Mouse (Mus musculus): ENCODE data around the gene Vtn. TPM values are rescaled to one million over a fixed set of nuclear protein-coding genes. Genes with fewer than 3 reads are reported as not detected.
"Not testable (repeated sequence)": the region's sequence is repeated elsewhere in the genome, so short reads cannot be mapped to it uniquely, and the experiment has no call there.

The Vtn gene
- polyA plus RNA-seq, 1 experiment = 17.1 TPM

DNA sequence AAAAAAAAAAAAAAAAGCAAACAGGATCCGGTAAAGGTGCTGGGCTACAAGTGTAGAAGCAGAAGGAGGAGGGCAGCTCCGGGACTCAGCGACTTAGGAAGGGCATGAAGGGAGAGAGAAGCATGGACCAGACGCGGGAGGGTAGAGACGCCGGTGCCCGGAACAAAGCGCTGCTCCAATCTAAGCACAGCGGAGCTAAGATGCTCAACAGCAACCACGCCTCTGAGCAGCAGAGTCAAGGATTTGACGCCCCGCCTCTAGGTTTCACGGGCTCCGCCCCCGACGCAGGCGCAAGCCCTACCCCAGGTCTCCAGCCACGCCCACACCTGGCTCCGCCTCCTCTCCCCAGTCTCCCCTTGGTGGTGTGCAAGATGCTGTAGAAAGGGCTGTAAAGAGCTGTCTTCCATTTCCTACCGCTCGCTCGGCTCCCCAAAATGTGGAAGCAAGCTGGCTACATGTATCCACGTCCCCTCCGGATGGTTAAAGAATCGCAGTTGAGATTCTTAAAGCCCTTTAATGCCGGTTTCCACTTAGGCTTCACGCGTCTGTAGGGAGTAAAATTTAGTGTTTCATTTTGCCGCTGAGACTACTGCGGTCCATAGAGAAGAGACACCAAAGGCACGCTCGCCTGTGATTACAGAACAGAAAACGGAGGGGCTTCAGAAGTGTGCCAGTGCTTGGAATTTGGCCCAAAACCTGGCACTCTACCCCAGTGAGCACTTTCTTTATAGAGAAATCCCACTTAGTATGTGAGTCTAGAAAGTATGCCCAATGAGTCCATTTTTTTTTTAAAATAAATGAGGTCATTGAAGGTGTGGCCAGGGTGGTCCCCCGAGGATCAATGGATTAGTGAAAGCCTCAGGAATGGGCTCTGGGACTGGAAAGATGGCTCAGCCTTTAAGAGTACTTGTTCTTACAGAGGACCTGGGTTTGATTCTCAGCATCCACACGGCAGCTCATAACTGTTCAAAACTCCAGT is 1.1 kb upstream of the Vtn start, which contains the start of gene Sarm1:
TSS of gene Sarm1 (minus strand) at position 211 of the 979 bp plus-strand sequence.
- DNase-seq (ENCODE audit: low read depth) = no peak

- DNase-seq (ENCODE audit: low read depth) = no peak
Measured at GRCm38 (mm10) chr11:78499543-78499942, 652 bp downstream of the Vtn start.

DNA sequence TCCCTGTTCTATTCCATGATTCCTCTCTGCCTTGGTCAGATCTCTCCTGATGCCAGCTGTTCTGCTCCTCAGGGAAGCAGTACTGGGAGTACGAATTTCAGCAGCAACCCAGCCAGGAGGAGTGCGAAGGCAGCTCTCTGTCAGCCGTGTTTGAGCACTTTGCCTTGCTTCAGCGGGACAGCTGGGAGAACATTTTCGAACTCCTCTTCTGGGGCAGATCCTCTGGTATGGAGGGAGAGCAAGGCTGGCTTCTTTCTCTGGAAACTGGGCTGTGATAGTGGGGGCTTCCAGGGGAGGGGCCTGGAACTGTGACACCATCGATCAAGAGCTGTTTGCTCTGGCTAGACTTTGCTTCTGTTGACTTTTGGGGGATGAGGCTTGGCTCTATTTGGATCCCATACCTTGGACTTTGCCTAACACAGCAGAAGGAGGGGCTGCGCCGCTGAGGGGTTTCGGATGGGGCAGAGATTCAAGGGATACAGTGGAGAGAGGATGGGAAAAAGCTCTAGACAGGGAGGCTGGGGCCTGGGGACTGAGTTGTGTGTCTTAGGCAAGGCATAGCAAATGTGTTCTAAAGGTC is 1.8 kb downstream of the Vtn start:
- DNase-seq (ENCODE audit: low read depth) = no peak

GRCm38 (mm10) chr11:78501529-78501928 is 2.6 kb downstream of the Vtn start:
- no peak for DNase-seq (ENCODE audit: low read depth)

- DNase-seq (ENCODE audit: low read depth) = no peak
Measured at GRCm38 (mm10) chr11:78502909-78503650, 4.2 kb downstream of the Vtn start, which contains the start of gene Sebox. Gene Sebox, plus strand, starts transcription at chr11:78503447.

DNA sequence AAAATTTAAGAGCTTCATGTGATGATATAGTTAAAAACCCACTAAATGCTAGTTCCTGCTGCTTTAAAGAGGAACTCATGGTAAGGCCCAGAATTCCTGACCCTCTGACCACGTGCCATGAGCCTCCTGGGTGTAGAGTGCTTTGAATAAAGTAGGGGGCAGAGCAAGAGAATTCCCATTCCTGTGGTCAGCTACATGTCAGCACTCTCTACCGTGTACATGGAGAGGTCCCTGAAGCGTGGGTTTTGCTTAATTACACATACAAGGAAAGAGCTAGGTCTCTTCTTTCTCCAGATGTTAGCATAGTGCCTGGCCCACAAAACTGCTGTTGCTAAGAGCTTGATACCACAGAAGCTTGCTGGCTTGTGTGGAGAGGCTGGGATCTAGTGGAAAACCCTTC is 6.5 kb downstream of the Vtn start:
- no peak for DNase-seq (ENCODE audit: low read depth)

- no peak for DNase-seq (ENCODE audit: low read depth)
Measured at GRCm38 (mm10) chr11:78509148-78509547, 10.3 kb downstream of the Vtn start.

DNA sequence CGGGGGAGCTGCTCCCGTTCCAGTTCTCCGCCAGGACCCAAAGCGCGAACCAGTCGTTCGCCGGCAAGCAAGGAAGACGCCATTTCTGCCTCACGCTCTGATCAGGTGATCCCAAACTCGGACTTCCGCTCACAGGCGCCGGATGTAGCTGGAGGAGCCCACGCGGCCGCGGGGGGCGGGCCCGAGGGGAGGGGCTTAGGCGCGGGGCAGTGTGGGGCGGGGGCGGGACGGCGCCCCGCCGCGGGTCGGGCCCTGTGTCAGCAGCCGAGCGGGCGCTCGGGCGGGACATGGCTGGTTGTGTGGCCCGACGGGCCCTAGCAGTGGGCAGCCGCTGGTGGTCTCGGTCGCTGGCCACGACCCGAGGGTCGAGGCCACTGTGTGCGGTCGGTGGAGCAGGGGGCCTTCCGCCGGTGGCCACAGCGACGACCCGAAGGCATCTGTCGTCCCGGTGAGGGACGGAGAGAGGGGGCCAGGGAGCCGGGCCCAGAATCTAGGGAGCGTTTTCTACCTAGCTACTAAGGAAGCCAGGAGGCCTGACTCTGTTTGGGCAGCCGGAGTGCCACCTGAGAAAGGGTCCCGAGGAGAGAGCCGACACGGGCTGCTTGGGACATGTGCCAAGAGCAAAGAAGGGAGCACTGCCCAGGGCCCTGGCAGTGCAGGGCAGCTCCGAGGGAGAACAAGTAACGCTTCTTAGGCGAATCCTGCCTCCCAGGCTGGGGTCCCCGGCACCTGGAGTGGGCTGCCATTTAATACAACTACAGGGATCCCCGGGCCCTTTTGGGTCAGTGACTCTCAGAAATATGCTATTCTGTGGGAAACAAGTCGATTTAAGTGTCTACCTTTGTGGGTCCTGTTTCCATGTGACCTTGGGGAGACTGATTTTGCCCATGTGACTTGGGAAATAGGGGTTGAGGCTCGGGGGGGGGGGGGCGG is 13.4 kb downstream of the Vtn start, which contains the start of the genes Tmem199 and Poldip2:
TSS of gene Tmem199 (minus strand) at position 148 of the 933 bp plus-strand sequence.
TSS of gene Poldip2 (plus strand) at position 169 of the 933 bp plus-strand sequence.
- no peak for DNase-seq (ENCODE audit: low read depth)

- no peak for DNase-seq (ENCODE audit: low read depth)
Measured at GRCm38 (mm10) chr11:78513106-78513790, 14.4 kb downstream of the Vtn start.

DNA sequence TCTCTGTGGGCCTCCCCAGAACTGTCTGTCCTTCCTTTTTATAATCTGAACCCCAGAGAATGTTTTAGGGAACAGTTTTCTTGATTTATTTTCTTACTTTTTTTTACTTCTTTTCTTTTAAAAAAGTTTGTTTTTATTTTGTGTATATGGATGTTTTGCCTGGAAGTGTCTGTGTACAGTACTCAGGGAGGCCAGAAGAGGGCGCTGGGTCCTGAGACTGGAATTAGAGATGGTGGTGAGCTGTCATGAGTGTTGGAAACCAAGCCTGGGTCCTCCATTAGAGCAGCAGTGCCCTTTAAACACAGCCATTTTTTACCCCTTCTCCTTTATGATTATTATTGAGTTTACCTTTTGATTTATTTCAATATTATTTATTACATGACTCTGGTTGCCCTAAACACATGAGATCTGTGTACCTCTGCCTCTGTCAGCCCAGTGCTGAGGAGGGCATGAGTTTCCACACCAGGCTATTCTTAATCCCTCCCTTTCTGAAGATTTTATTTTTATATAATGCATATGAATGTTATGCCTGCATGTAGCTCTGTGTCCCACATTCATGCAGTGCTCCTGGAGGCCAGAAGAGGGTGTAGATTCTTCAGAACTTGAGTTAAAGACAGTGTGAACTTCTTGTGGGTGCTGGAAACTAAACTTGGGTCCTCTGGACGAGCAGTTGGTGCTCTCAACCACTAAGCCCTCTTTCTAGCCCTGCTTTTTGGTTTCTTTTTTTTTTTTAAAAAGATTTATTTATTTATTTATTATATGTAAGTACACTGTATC is 16.8 kb downstream of the Vtn start:
- no peak for DNase-seq (ENCODE audit: low read depth)

GRCm38 (mm10) chr11:78518931-78519330 is 20.0 kb downstream of the Vtn start:
- no peak for DNase-seq (ENCODE audit: low read depth)

DNA sequence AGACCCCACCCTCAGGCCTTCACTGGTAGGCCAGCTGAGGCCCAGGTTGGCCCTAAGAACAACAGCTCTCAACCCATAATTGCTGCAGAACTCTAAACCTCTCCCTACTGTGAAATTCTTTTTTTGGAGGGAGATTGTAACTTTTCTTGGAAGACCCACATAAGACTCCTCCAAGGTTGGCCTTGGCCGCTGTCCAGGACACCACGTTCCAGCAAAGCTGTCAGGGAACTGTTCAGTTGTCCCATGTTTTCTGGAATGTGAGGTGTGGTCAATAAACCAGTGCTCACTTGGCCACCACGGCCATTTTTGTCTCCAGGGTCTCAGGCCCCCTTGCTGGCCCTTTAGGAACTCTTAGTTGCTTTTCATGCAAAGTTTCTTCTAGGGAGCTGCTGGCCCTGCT is 23.0 kb downstream of the Vtn start:
- no peak for DNase-seq (ENCODE audit: low read depth)

- no peak for DNase-seq (ENCODE audit: low read depth)
Measured at GRCm38 (mm10) chr11:78522481-78522997, 23.6 kb downstream of the Vtn start.

DNA sequence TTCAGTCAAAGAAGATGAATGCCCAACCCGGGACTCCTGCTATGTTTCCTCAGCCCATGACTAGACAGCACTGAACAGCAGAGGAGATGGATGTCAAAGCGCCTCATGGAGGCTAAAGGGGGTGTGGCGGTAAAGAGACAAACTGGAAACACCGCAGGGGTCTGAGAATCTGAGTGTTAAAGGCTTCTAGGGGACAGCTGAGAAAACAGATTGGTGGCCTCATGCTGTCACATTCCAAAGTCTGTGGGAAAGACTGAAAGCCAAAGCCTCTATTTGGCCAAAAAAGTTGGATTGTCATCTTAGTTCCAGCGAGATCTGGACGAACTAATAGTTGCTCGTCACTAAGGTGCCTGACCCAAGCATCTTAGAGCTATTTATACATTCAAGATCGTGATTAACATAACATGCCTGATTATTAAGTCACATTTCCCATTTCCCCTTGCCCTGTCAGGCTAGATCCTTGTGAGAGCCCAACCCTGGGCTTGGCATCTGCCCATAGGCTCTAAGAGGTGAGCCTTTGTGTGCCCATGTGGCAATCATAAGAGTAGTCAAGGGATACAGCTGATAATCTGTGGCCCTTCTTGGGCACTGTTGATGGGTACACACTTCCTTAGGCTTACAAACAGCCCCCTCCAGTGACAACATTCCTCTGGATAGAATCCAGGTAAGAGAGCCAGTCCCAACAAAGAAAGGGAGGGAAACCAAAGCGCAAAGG is 24.5 kb downstream of the Vtn start:
- DNase-seq (ENCODE audit: low read depth) = no peak

DNA sequence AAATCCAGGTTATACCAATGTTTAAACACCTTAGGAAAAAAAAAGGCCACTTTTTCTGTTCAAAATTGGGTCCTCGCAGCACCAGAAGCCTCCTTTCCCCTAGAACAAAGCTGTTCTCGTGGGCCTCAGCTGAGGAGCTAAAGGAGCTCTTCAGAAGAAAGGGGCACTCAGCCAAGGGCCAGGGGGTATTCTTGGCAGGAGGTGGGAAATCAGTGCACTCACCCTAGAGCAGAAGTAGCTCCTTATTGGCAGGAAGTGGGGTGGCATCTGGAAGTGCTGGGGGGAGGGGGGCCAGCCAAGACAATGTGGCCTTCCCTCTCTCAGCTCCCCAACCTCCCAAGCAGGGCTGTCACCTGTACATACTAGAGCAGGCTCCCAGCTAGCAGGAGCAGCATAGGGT is 25.9 kb downstream of the Vtn start:
- DNase-seq (ENCODE audit: low read depth) = no peak

GRCm38 (mm10) chr11:78528714-78529113 is 29.8 kb downstream of the Vtn start:
- DNase-seq (ENCODE audit: low read depth) = no peak

- no peak for DNase-seq (ENCODE audit: low read depth)
Measured at GRCm38 (mm10) chr11:78530001-78530400, 31.1 kb downstream of the Vtn start.

GRCm38 (mm10) chr11:78531046-78531445 is 32.2 kb downstream of the Vtn start:
- no peak for DNase-seq (ENCODE audit: low read depth)

DNA sequence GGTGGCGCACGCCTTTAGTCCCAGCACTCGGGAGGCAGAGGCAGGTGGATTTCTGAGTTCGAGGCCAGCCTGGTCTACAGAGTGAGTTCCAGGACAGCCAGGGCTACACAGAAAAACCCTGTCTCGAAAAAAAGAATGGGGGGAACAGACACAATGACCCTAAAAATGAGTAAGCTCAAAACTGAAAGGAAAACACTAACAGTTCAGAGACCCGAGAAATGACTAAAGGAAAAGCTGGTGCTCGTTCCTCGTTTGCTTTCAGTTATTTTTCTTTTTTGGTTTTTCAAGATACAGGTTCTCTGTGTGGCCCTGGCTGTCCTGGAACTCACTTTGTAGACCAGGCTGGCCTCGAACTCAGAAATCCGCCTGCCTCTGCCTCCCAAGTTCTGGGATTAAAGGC is 32.6 kb downstream of the Vtn start:
- DNase-seq (ENCODE audit: low read depth) = not testable (repeated sequence)
